Mouse (Mus musculus) brain, embryonic 14.5 days (tissue): ENCODE measurements at regions not wholly inside any gene's neighbourhood (a gene's known extent, or its start where the extent isn't known, plus 50 kb on each side); places are given as distances from the start of the nearest gene placed in this dataset.

Experiments
- CTCF ChIP-seq: fragments of 200-500 bp; IDR thresholded peaks from 2 replicates; pipeline ENCODE4 v1.5.1; 2012; ENCODE audit warnings: inconsistent platforms, mild to moderate bottlenecking, moderate library complexity, borderline replicate concordance; ENCODE audit not compliant: insufficient read depth, insufficient read length; ENCODE audit errors: extremely low read depth
- POLR2A ChIP-seq: fragments of 200-500 bp; IDR thresholded peaks from 2 replicates; pipeline ENCODE4 v1.6.1; 2012; ENCODE audit warnings: mild to moderate bottlenecking, inconsistent platforms, borderline replicate concordance; ENCODE audit not compliant: poor library complexity, insufficient read depth, insufficient read length, severe bottlenecking; ENCODE audit errors: extremely low read depth

- TF ChIP-seq CTCF (no peak), POLR2A (no peak)
Observed at GRCm38 (mm10) chr14:88595376-88595775, 124.2 kb upstream of the Pcdh20 start.
